Mouse (Mus musculus): Measurements from ENCODE around the gene Ppfia4.

GRCm38 (mm10) chr1:134322591-134322990 lies 10.1 kb downstream of the Ppfia4 start:
- TF ChIP-seq POLR2A (IDR thresholded peaks at IDR 0.05; ENCODE audit: insufficient read depth, low read length), result no peak
- TF ChIP-seq CTCF (IDR thresholded peaks at IDR 0.05; ENCODE audit: low read depth, low read length), result peak; percentile 15
